Mouse (Mus musculus) megakaryocyte, embryonic 14.5 days (primary cell): ENCODE measurements around the gene Suco.

Experiments used
- FLI1 ChIP-seq: IDR thresholded peaks from 2 replicates; pipeline ENCODE4 v1.6.1; 2012; ENCODE audit warnings: low read length, inconsistent platforms, mixed read lengths
- GATA1 ChIP-seq: IDR thresholded peaks from 3 replicates; pipeline ENCODE4 v1.6.1; 2012; ENCODE audit warnings: mixed read lengths, low read length, inconsistent platforms, borderline replicate concordance

DNA sequence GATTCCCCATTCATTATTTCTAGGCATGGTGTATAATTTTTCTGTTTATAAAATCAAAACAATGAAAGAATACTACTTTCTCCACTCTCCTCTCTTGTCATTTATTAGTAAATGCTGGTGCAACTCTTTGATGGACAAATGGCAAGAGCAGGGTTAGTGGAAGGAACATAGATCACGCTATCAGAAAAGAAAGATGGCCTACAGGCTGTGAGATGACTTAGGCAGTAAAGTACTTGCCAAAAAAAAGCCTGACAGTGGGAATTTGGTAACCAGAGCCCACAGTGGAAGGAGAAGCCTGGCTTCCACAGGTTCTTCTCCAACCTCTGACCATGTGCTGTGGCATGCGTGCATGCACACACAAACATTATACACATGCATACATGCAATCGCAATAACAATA is 18.5 kb upstream of the Suco start:
- TF ChIP-seq GATA1 = no peak
- no peak for TF ChIP-seq FLI1
